Mouse (Mus musculus) kidney, postnatal 10 days (tissue): ENCODE measurements around the gene Cfap97d2.

Experiments used
- DNase-seq: peaks from one replicate; pipeline ENCODE4 v3.0.0; 2021; ENCODE audit warnings: mixed read lengths

The Cfap97d2 gene

GRCm38 (mm10) chr8:13753680-13754079 is 48.0 kb downstream of the Cfap97d2 start:
- DNase-seq: peak; percentile 90

GRCm38 (mm10) chr8:13756480-13756879 is 50.8 kb downstream of the Cfap97d2 start:
- DNase-seq: no peak

- peak; percentile 94 for DNase-seq
Observed at GRCm38 (mm10) chr8:13756982-13757804, 51.5 kb downstream of the Cfap97d2 start, which contains the start of gene Cdc16. Gene Cdc16 (plus strand): TSS chr8:13757676.

GRCm38 (mm10) chr8:13757805-13758727 is 52.4 kb downstream of the Cfap97d2 start:
- peak; percentile 64 for DNase-seq

GRCm38 (mm10) chr8:13769206-13769605 is 63.5 kb downstream of the Cfap97d2 start:
- DNase-seq: no peak

- no peak for DNase-seq
Observed at GRCm38 (mm10) chr8:13780536-13780935, 74.8 kb downstream of the Cfap97d2 start.

- peak; percentile 95 for DNase-seq
Observed at GRCm38 (mm10) chr8:13785250-13785763, 79.6 kb downstream of the Cfap97d2 start, which contains the start of gene Upf3a. Gene Upf3a (plus strand): TSS chr8:13785615.

- peak; percentile 100 for DNase-seq
Observed at GRCm38 (mm10) chr8:13785764-13786299, 80.1 kb downstream of the Cfap97d2 start.

- DNase-seq: no peak
Observed at GRCm38 (mm10) chr8:13789606-13790005, 83.9 kb downstream of the Cfap97d2 start.
